Mouse (Mus musculus) liver, embryonic 16.5 days (tissue): ENCODE results near the gene Olfr693. TPM values are rescaled to one million over a fixed set of nuclear protein-coding genes. Genes with fewer than 3 reads are reported as not detected.

ENCODE experiments used
- ATAC-seq: fragments of 200-750 bp; cut with Nextera tagmentation; 2 replicates; pipeline ENCODE4 v1.8.0; 2017; ENCODE audit warnings: low read depth, mild to moderate bottlenecking, moderate number of reproducible peaks, moderate library complexity
- H3K27ac ChIP-seq: fragments of 300-500 bp; sonication (generic); 2 replicates; pipeline ENCODE4 v1.5.1; 2014; ENCODE audit warnings: mild to moderate bottlenecking, low read length
- H3K27me3 ChIP-seq: fragments of 300-500 bp; sonication (generic); 2 replicates; pipeline ENCODE4 v1.6.1; 2014; ENCODE audit warnings: low read depth, low read length, mixed read lengths; ENCODE audit not compliant: control insufficient read depth, insufficient read depth
- H3K36me3 ChIP-seq: fragments of 300-500 bp; sonication (generic); 2 replicates; pipeline ENCODE4 v1.6.1; 2014; ENCODE audit warnings: mild to moderate bottlenecking; ENCODE audit not compliant: control insufficient read depth, insufficient read depth
- H3K4me1 ChIP-seq: fragments of 300-500 bp; sonication (generic); 2 replicates; pipeline ENCODE4 v1.6.1; 2014; ENCODE audit warnings: low read depth, low read length, mixed read lengths; ENCODE audit not compliant: control insufficient read depth
- H3K4me2 ChIP-seq: fragments of 300-500 bp; sonication (generic); 2 replicates; pipeline ENCODE4 v1.6.1; 2014; ENCODE audit warnings: low read depth, low read length, mixed read lengths
- H3K4me3 ChIP-seq: fragments of 300-500 bp; sonication (generic); 2 replicates; pipeline ENCODE4 v1.5.1; 2014; ENCODE audit warnings: low read depth, mild to moderate bottlenecking, low read length
- H3K9ac ChIP-seq: fragments of 300-500 bp; sonication (generic); 2 replicates; pipeline ENCODE4 v1.6.1; 2014; ENCODE audit warnings: low read depth, low read length
- H3K9me3 ChIP-seq: fragments of 300-500 bp; sonication (generic); replicated peaks from 2 replicates; pipeline ENCODE4 v1.6.1; 2016; ENCODE audit warnings: low read length; ENCODE audit not compliant: control insufficient read depth
- WGBS: fragments of 180-500 bp; shearing (Covaris S2); extraction: QIAGEN DNeasy Blood & Tissue Kit; methylation state at CpG from one replicate; pipeline ENCODE4 v1.1.7; 2014; ENCODE audit not compliant: insufficient replicate concordance; 5-methylcytosine and 5-hydroxymethylcytosine counted together
- polyA plus RNA-seq: library from polyadenylated mRNA; unstranded; fragments of >200 nt; fragmentation: Nextera tagmentation; extraction: Ambion mirVana; gene quantifications from 2 replicates; pipeline ENCODE4 v1.2.1, GENCODE M21; 2015

Gene Olfr693
- polyA plus RNA-seq, 1 experiment from 2014 or later: not detected

- H3K4me2 ChIP-seq: peak overlapping the region; percentile 10; the same call in 1 of the 2 replicates
- H3K9ac ChIP-seq: no peak overlapping the region
- no peaks in the 10 kb centered on the region for H3K36me3 ChIP-seq
- H3K27me3 ChIP-seq: no peaks in the 10 kb centered on the region
- peak; percentile 52 for ATAC-seq
- H3K4me3 ChIP-seq: no peak overlapping the region
- peaks cover 9% of the 10 kb centered on the region for H3K4me1 ChIP-seq
- H3K9me3 ChIP-seq: no peaks in the 10 kb centered on the region
- H3K27ac ChIP-seq: peak overlapping the region; percentile 83
These were observed 28.6 kb downstream of the Olfr693 start for GRCm38 (mm10) chr7:106651555-106652343.

GRCm38 (mm10) chr7:106649774-106650173 is 30.6 kb downstream of the Olfr693 start:
- Histone ChIP-seq H3K27me3 (no peaks in the 10 kb centered on the region), H3K4me1 (peaks cover 9% of the 10 kb centered on the region), H3K4me3 (no peak overlapping the region), H3K9me3 (no peaks in the 10 kb centered on the region), H3K36me3 (no peaks in the 10 kb centered on the region), H3K4me2 (no peak overlapping the region), H3K27ac (no peak overlapping the region), H3K9ac (no peak overlapping the region)
- WGBS: 49% methylated on average over 1 of the region's 1 CpGs
- ATAC-seq: no peak

- H3K27ac ChIP-seq: no peak overlapping the region
- H3K4me2 ChIP-seq: no peak overlapping the region
- H3K27me3 ChIP-seq: no peaks in the 10 kb centered on the region
- H3K4me1 ChIP-seq: no peaks in the 10 kb centered on the region
- H3K9ac ChIP-seq: no peak overlapping the region
- WGBS: 66% methylated on average over 1 of the region's 1 CpGs
- no peak for ATAC-seq
- H3K36me3 ChIP-seq: no peaks in the 10 kb centered on the region
- no peak overlapping the region for H3K4me3 ChIP-seq
- no peaks in the 10 kb centered on the region for H3K9me3 ChIP-seq
These were observed 35.1 kb downstream of the Olfr693 start for GRCm38 (mm10) chr7:106645261-106645660.

DNA sequence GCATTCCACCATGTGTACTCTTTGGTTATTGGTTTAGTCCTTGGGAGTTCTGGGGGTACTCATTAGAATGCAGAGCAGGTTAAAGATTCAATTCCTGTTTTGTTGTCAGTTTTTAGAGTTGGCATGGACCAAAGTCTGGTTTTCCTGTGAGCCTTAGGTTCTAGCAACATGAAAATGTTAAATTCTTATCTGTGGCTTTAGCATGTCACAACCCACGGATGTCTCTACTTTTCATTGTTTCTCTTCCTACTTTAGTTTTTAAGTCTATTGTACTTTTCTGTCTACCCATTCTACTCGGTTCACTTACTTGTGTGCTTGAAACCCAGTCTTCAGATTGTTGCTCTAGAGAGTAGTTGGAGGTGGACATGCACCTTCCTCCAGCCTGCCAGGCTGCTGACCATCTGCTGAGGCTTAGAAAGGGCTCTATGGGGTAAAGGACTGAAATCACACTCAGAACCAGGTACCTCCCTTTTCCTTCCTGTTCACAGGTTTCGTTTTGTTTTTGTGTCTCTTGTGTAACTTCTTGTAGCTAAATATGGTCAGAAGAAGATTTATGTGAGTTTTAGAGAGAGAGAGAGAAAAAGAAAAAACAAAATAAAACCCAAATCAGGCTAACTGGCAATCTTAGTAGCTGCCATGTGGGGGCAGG is 36.0 kb downstream of the Olfr693 start:
- 0 out of 2 replicates have a peak, but pooled peaks have one; percentile 21 for ATAC-seq
- H3K27me3 ChIP-seq: no peaks in the 10 kb centered on the region
- H3K9me3 ChIP-seq: no peaks in the 10 kb centered on the region
- H3K27ac ChIP-seq: peak overlapping the region; percentile 41; the same call in 1 of the 2 replicates
- H3K4me2 ChIP-seq: peak overlapping the region; percentile 17; the same call in 1 of the 2 replicates
- H3K36me3 ChIP-seq: no peaks in the 10 kb centered on the region
- H3K9ac ChIP-seq: no peak overlapping the region
- peak overlapping the region; percentile 22 for H3K4me3 ChIP-seq
- H3K4me1 ChIP-seq: no peaks in the 10 kb centered on the region
- 21% methylated on average over 3 of the region's 3 CpGs for WGBS

- H3K27ac ChIP-seq: no peak overlapping the region
- H3K9me3 ChIP-seq: no peaks in the 10 kb centered on the region
- peak; percentile 50 for ATAC-seq
- no peaks in the 10 kb centered on the region for H3K27me3 ChIP-seq
- no peaks in the 10 kb centered on the region for H3K36me3 ChIP-seq
- WGBS: 15% methylated on average over 1 of the region's 1 CpGs
- no peak overlapping the region for H3K4me3 ChIP-seq
- H3K4me1 ChIP-seq: no peaks in the 10 kb centered on the region
- H3K4me2 ChIP-seq: no peak overlapping the region
- H3K9ac ChIP-seq: no peak overlapping the region
These were observed 39.5 kb downstream of the Olfr693 start for GRCm38 (mm10) chr7:106640839-106641238.

DNA sequence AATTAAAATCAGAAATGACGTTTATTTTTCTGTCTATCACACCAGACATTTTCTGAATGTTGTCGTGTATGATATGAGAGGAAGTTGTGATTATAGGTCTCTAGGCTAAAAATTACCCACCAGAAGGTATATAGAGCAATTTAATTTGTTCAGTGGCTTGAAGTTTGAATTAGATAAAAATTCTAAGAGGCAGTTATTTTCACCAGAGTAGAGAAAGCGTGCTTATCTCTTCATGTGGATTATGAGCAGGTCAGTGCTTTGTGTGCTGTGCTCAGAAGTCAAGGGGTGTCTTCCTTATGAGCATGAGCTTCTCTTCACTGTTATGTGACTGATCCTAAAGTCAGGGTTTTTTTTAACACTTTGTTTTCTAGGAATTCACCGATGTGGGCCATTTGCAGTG is 44.8 kb downstream of the Olfr693 start:
- Histone ChIP-seq H3K4me1 (no peaks in the 10 kb centered on the region), H3K36me3 (no peaks in the 10 kb centered on the region), H3K27me3 (no peaks in the 10 kb centered on the region), H3K4me2 (no peak overlapping the region), H3K27ac (no peak overlapping the region), H3K4me3 (no peak overlapping the region), H3K9me3 (no peaks in the 10 kb centered on the region), H3K9ac (no peak overlapping the region)
- ATAC-seq: no peak; the same call in 1 of the 2 replicates
- WGBS: 28% methylated on average over 4 of the region's 4 CpGs

Other genes with a start within 250 kb of the Olfr693 start
- not detected in 2 replicates for gene Olfr694, start 11.2 kb upstream of the Olfr693 start, polyA plus RNA-seq
- not detected in 2 replicates for gene Olfr695, start 35.8 kb upstream of the Olfr693 start, polyA plus RNA-seq
- not detected in 2 replicates for gene Olfr697, start 61.9 kb upstream of the Olfr693 start, polyA plus RNA-seq
- gene Olfr698, start 74.8 kb upstream of the Olfr693 start, polyA plus RNA-seq: not detected in 2 replicates
- gene Olfr699, start 112.6 kb upstream of the Olfr693 start, polyA plus RNA-seq: not detected in 2 replicates
- gene Olfr700, start 128.2 kb upstream of the Olfr693 start, polyA plus RNA-seq: not detected in 2 replicates
- gene Olfr701, start 133.5 kb upstream of the Olfr693 start, polyA plus RNA-seq: not detected in 2 replicates
- gene Olfr702, start 153.3 kb upstream of the Olfr693 start, polyA plus RNA-seq: not detected in 2 replicates
- not detected in 2 replicates for gene Olfr703, start 162.8 kb upstream of the Olfr693 start, polyA plus RNA-seq
- not detected in 2 replicates for gene Olfr704, start 182.6 kb upstream of the Olfr693 start, polyA plus RNA-seq
- gene Olfr705, start 196.3 kb upstream of the Olfr693 start, polyA plus RNA-seq: not detected in 2 replicates
- not detected in 2 replicates for gene Olfr706, start 207.6 kb upstream of the Olfr693 start, polyA plus RNA-seq
- gene Olfr707, start 220.7 kb upstream of the Olfr693 start, polyA plus RNA-seq: not detected in 2 replicates
- gene Olfr1532-ps1, start 227.4 kb upstream of the Olfr693 start, polyA plus RNA-seq: not detected in 2 replicates